Mouse (Mus musculus): Measurements from ENCODE around the gene Lrig1.
"Not testable (repeated sequence)": the region's sequence is repeated elsewhere in the genome, so short reads cannot be mapped to it uniquely, and the experiment has no call there.

The Lrig1 gene

DNA sequence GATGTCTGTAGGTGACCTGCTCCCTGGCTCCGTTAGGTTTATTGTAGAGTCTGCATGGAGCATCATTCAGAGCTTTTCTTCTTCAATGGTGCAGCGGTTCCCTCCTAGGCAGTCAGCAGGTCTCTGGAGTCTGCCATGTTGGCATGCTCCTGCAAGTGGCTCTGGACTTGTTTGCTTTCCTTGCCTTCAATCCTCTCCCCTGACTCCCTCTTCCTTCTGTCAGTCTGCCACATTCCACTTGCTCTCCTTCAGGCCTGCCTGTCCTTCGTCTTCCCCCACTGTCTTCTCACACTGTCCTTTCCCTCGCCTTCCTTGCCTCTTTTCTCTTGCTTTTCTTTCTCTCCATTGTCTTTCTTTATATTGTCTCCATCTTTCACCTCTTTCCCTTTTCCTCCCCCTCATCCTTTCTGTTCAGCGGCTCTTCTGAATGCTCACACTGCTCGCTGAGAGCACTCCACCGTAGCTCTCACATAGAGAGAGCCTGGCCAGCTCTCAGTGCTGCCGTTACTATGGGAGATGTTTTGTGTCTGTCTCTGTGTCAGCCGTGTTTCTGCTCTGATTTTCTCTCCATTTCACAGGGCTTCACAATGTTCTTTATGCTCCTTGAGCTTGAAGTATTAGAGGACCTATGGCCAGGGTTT, 124.3 kb downstream of the Lrig1 start:
- no peak for DNase-seq (ENCODE audit: low spot score)

DNA sequence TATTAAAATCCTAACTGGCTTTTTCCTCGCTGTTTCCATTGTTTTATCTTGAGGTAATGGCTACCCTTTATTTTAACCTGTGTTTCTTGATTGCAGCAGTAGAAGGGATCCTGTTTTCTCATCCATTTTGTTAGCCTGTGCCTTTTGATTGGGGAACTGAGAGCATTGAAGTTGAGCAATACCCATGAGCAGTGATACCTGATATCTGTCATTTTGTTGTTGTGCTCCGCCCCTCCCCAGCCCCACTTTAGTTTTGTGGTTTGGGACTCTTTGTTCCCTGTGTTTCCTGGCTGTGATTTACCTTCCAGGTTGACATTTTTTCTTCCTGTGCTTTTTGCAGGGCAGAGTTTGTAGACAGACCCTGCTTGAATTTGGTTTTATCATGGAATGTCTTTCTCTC, 131.9 kb downstream of the Lrig1 start:
- DNase-seq (ENCODE audit: low spot score), result no peak

DNA sequence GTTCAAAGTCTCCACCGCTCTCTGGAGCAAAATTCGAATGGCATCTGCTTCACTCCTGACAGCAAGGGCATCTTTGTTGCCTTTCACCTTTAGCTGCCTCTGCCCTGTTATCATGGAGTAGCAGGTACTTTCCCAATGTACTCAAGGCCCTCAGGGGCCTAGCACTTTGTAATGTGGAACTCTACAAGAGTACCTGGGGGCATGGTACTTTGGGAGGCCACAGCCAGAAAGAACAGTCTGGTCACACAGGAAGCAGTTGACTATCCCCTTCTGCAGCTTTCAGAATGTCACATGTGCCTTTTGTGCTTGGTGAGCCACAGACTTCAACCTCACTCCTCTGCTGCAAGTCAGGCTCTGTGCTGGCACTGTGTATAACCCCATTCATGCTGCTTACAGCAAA, 134.2 kb downstream of the Lrig1 start:
- no peak for DNase-seq (ENCODE audit: low spot score)

- DNase-seq (ENCODE audit: low spot score), result no peak
These were observed 136.6 kb downstream of the Lrig1 start for GRCm38 (mm10) chr6:94563203-94563940.

DNA sequence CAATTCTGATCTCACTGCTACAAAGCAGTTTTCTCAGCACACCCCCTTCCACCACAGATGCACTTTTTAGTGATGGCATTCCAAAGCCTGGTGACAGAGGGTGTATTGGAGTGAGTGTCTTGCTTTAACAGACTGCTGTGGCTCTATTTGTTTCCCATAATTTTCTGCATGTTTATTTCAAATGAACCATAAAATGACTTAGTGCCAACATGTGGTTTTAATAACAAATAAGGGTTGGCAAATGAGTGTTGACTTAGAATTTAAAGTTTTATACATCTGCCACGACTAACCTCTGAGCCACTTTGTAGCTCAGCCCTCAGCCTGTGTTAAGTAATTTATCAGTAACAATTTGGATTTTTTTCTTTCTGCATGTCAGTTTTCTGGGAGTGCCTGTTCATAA, 138.6 kb downstream of the Lrig1 start:
- DNase-seq (ENCODE audit: low spot score), result no peak

GRCm38 (mm10) chr6:94560896-94561295, 139.1 kb downstream of the Lrig1 start:
- DNase-seq (ENCODE audit: low spot score), result no peak

GRCm38 (mm10) chr6:94558603-94559002, 141.4 kb downstream of the Lrig1 start:
- not testable (repeated sequence) for DNase-seq (ENCODE audit: low spot score)

All from ovary, adult 18-20 months (tissue).